Mouse (Mus musculus): ENCODE data around the gene Plppr3.

Plppr3 gene

GRCm38 (mm10) chr10:79853392-79853791, 21.0 kb downstream of the Plppr3 start:
- peak; percentile 92 to 94 for DNase-seq (ENCODE audit: low spot score in 2 of 2)

GRCm38 (mm10) chr10:79852827-79853226, 21.6 kb downstream of the Plppr3 start:
- no peak for DNase-seq (ENCODE audit: low spot score in 2 of 2)

DNA sequence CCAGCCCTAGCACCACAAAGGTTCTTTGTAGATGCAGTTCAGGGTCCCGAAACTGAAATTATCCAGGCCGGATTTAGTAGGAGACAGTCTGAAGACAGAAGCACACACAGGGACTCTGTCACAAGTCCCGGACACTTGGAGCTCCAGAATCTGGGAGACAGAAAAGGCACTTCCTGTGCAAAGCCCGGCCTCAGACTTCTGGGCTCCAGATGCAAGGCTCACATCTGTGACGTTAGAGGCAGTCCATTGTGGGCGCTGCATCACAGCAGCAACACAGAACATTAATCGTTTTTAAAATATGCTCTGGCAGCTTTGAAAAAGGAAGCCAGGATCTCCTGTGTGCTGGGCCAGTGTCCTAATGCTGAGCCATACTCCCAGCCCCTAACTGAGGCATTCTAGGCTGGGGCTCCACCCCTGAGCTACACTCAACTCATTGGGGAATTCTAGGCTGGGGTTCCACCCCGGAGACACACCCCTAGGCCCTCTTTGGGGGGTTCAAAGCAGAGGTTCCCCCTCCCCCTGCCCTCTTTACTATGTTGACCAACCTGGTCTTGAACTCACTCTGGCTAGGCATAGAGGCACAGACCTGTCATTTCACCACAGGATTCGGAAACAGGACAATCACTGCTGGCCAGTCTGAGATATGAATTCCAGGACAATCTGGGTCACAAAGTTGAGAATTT, 22.2 kb downstream of the Plppr3 start:
- no peak for DNase-seq (ENCODE audit: low spot score in 2 of 2)

DNA sequence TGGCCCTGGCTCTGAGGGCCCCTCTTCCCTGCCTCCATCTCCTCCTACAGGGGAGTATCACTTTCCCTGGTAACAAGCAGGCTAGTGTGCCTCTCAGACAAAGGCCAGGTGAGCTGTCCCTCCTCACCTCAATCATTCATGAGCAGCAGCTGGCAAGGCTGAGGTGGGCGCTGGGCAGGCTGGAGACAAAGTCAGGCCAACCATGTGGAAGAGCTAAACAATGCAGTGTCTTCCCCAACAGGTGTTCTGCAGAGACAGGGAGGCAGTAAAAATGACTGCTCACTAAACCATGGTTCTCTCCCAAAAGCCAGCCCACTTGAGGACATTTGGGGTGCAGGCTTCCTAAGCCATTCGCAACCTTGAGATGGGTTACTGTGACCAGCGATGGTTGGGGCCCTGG, 22.8 kb downstream of the Plppr3 start:
- no peak for DNase-seq (ENCODE audit: low spot score in 2 of 2)

GRCm38 (mm10) chr10:79849941-79850628, 24.3 kb downstream of the Plppr3 start:
- no peak for DNase-seq (ENCODE audit: low spot score in 2 of 2)

- DNase-seq (ENCODE audit: low spot score in 2 of 2), result no peak
Observed at GRCm38 (mm10) chr10:79846553-79846952, 27.9 kb downstream of the Plppr3 start.

DNA sequence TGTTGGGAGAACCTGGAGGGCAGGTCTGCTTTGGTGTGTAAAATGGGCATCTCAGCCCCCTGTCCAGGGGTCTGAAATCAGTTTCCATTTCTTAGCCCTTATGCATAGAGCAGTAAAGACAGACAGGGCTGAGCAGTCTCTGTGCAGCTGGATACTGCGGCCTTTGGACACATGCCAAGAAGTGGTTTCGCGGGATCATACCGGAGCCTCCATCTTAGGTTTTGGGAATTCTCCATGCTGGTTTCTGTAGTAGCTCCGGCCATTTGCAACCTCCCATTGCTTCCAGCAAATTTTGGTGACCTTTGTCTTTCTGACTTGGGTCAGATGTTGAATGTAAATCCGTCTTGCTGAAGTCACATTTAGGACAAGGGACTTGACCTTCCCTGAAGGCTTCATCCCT, 31.0 kb downstream of the Plppr3 start:
- DNase-seq (ENCODE audit: low spot score in 2 of 2), result no peak

GRCm38 (mm10) chr10:79842322-79842721, 32.1 kb downstream of the Plppr3 start:
- DNase-seq (ENCODE audit: low spot score in 2 of 2), result no peak

- peak in 1 of 2 experiments; percentile 50 for DNase-seq (ENCODE audit: low spot score in 2 of 2)
Observed at GRCm38 (mm10) chr10:79840644-79841551, 33.5 kb downstream of the Plppr3 start.

- no peak for DNase-seq (ENCODE audit: low spot score in 2 of 2)
Observed at GRCm38 (mm10) chr10:79840091-79840490, 34.3 kb downstream of the Plppr3 start.

GRCm38 (mm10) chr10:79838151-79838550, 36.3 kb downstream of the Plppr3 start:
- DNase-seq (ENCODE audit: low spot score in 2 of 2), result no peak

DNA sequence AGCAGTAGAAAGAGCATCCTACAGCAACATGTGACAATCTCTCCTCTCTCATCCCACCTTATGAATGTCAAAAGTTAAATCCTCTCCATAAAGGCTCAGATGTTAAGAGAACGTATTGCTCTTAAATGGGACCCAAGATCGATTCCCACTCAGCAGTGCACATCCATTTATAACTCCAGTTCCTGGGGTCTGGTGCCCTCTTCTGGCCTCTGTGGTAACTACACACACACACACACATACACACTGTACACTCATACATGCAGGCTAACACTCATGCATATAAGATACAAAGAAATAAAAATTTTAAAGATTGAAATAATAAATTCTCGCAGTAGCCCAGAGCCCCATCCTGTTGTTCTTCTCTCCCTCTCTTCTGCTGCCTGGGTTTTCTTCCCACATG, 37.5 kb downstream of the Plppr3 start:
- DNase-seq (ENCODE audit: low spot score in 2 of 2), result no peak

DNA sequence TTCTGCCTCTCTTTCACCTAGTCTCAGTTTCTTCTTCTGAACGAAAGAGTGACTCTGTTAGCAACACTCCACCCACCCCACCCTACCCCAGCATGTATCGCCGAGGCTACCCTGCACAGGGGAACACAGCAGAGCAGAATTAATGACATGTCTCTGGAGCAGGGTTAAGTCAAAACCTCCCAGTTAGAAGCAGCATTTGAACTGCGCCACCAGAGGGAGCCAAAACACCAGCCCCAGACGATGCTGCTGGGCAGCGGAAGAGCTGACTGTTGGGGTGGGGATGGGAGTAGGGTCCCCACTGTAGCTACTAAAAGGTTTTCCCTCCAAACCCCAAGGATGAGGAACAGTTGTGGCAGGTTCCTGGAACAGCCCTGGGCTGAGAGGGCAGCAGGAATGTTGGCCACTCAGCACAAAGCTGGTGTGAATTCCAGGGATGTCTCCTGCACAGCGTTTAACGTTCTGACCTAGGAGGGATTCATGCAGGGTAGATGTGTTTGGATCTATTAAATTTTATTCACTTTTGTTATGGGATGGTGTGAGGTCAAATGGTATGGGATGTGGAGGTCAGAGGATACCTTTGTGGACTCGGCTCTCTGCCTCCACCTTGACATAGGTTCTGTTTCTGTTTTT, 39.5 kb downstream of the Plppr3 start:
- DNase-seq (ENCODE audit: low spot score in 2 of 2), result peak in 1 of 2 experiments; percentile 63

- DNase-seq (ENCODE audit: low spot score in 2 of 2), result no peak
Observed at GRCm38 (mm10) chr10:79832786-79833181, 41.6 kb downstream of the Plppr3 start.

DNA sequence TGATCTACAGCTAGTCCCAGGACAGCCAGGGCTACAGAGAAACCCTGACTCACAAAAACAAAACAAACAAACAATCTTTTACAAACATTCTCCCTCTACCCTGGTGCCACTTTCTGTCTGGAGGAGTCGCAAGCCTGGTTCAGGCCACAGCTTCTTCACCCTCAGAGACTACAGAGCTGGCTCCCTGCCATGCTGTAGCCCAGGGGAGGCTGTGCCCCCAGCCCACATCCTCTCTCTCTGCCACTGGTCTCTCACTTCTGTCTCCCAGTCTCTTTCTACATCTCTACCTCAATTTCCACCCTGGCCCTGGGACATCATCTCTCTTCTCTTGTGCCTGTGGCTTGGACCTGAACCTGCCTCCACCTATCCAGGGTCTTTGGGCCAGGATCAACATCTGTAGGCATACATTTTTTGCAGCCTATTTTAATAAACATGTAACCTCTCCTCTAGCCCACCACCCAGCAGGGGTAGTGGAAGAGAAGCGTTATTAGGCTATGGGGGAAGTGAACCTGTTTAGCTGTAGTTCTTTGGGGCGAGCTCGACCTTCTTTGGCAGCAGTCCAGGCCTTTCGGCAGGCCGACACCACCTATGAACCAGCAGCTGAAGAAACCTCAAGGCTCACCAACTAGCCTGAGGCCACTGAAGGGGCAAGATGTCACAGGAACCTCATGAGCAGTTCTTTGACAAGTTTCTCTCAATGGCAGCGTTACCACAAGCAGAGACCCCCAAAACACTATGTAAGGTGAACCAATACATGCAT, 42.2 kb downstream of the Plppr3 start:
- DNase-seq (ENCODE audit: low spot score in 2 of 2), result no peak

- no peak for DNase-seq (ENCODE audit: low spot score in 2 of 2)
Observed at GRCm38 (mm10) chr10:79831583-79831982, 42.9 kb downstream of the Plppr3 start.

DNA sequence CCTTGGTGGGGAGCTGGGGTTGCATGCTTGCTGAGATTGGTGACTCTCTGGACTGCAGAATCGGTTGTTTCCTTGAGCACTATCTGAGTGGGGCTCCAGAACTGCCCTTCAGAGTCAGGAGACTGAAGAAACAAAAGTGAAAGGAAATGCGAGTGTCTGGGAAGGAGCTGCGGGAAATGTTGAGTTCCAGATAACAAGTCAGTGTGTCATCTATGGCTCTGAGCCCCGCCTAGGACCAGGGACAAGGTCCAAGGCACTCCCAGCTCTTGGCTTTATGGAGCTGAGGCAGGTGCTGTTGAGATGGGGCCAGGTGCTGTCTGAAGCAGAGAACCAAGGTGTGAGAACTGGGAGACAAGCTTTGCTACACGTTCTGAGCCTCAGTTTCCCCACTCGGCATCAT, 50.0 kb downstream of the Plppr3 start:
- DNase-seq (ENCODE audit: low spot score in 2 of 2), result no peak

DNA sequence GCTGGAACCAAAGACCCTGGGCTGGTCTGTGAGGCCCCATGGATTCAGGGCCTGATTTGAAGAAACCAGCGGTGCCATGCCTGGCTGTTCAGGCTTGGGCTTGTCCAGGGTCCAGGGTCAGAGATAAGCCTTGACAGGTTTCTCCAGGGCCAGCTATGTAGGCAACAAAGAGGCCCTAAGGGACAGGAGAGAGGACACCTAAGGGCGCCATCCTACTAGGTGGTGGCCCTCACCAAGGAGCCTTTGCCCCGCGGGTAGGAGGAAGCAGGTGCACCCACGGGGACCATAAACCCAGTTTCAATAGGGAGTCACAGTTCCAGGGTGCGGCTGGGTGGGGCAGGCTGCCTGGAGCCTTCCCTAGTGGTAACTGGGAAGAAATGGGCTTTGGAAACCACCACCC, 51.4 kb downstream of the Plppr3 start:
- DNase-seq (ENCODE audit: low spot score in 2 of 2), result peak in 1 of 2 experiments; percentile 13

- no peak for DNase-seq (ENCODE audit: low spot score in 2 of 2)
Observed at GRCm38 (mm10) chr10:79822372-79822771, 52.1 kb downstream of the Plppr3 start.

DNA sequence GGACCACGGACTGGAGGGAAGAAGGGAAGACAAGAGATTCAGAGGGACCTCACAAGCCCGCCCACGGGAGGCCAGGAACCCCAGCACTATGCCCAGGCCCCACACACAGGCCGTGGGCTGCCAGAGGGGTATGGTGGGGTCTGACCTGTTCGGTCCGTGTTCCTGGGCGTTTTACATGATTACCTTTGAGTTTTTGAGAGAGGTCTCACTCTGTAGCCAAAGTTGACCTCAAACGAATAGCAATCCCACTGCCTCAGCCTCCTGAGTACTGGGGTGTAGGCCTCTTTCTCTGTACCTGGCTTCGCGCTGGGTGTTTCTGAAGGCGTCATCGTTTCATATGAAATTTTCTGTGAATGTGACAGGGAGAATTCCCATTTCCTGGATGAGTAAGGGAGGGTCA, 52.7 kb downstream of the Plppr3 start:
- DNase-seq (ENCODE audit: low spot score in 2 of 2), result no peak

DNA sequence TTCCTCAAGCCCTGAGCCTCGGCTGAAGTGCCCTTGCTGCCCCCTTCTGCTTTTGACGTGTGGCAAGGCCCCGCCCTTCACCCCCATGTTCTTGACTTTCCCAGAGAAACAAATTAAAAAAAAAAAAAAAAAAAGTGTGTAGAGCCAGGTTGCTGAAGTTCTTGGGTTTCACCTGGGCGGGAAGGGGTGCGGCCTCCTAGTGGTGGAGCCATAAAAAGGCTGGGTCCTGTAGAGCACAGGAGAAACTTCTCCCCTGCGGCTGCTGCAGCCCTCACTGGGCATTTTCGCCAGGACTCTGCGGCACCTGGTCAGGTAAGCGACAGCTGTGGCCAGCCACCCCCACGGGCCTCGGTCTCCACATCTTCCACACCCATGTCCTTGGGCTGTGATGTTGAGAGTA, 53.7 kb downstream of the Plppr3 start, which contains the start of gene Misp:
Gene Misp (plus strand): TSS at position 208 of the 400 bp plus-strand sequence.
- DNase-seq (ENCODE audit: low spot score in 2 of 2), result no peak

Data from urinary bladder, adult 18-20 months (tissue).